Mouse (Mus musculus) kidney, embryonic 14.5 days (tissue): Measurements from ENCODE around the gene P4htm. TPM values are rescaled to one million over a fixed set of nuclear protein-coding genes. Genes with fewer than 3 reads are reported as not detected.
A peak's percentile ranks its signal among the peaks of the same experiment; 100 is the strongest.

Experiments
- ATAC-seq: fragments of 200-750 bp; cut with Nextera tagmentation; 2 replicates; pipeline ENCODE4 v1.8.0; 2017; ENCODE audit warnings: moderate number of reproducible peaks, mild to moderate bottlenecking, moderate TSS enrichment, moderate library complexity; ENCODE audit not compliant: low FRiP score, low TSS enrichment
- H3K27ac ChIP-seq: fragments of 300-500 bp; sonication (generic); 2 replicates; pipeline ENCODE4 v1.5.1; 2014; ENCODE audit warnings: low read depth, mild to moderate bottlenecking, low read length, moderate library complexity, mixed read lengths
- H3K27me3 ChIP-seq: fragments of 300-500 bp; sonication (generic); 2 replicates; pipeline ENCODE4 v1.6.1; 2014; ENCODE audit warnings: mild to moderate bottlenecking, low read length; ENCODE audit not compliant: control insufficient read depth, insufficient read depth
- H3K36me3 ChIP-seq: fragments of 300-500 bp; sonication (generic); 2 replicates; pipeline ENCODE4 v1.6.1; 2014; ENCODE audit warnings: low read length, mixed read lengths; ENCODE audit not compliant: control insufficient read depth, insufficient read depth
- H3K4me1 ChIP-seq: fragments of 300-500 bp; sonication (generic); 2 replicates; pipeline ENCODE4 v1.6.1; 2014; ENCODE audit warnings: low read length, mixed read lengths; ENCODE audit not compliant: control insufficient read depth, insufficient read depth
- H3K4me2 ChIP-seq: fragments of 300-500 bp; sonication (generic); replicated peaks from 2 replicates; pipeline ENCODE4 v1.6.1; 2014; ENCODE audit warnings: low read depth, mild to moderate bottlenecking, low read length
- H3K4me3 ChIP-seq: fragments of 300-500 bp; sonication (generic); 2 replicates; pipeline ENCODE4 v1.5.1; 2014; ENCODE audit warnings: mild to moderate bottlenecking, low read length
- H3K9ac ChIP-seq: fragments of 300-500 bp; sonication (generic); 2 replicates; pipeline ENCODE4 v1.6.1; 2014; ENCODE audit warnings: low read depth, mild to moderate bottlenecking, low read length, moderate library complexity
- H3K9me3 ChIP-seq: fragments of 300-500 bp; sonication (generic); 2 replicates; pipeline ENCODE4 v1.6.1; 2016; ENCODE audit warnings: low read length; ENCODE audit not compliant: control insufficient read depth
- WGBS: fragments of 180-500 bp; shearing (Covaris S2); extraction: QIAGEN DNeasy Blood & Tissue Kit; methylation state at CpG from one replicate; pipeline ENCODE4 v1.1.7; 2014; 5-methylcytosine and 5-hydroxymethylcytosine counted together
- polyA plus RNA-seq: library from polyadenylated mRNA; unstranded; fragments of >200 nt; fragmentation: Nextera tagmentation; extraction: Ambion mirVana; gene quantifications from 2 replicates; pipeline ENCODE4 v1.2.1, GENCODE M21; 2014

The P4htm gene
- polyA plus RNA-seq, 1 experiment from 2014 or later, result 7.5 TPM

DNA sequence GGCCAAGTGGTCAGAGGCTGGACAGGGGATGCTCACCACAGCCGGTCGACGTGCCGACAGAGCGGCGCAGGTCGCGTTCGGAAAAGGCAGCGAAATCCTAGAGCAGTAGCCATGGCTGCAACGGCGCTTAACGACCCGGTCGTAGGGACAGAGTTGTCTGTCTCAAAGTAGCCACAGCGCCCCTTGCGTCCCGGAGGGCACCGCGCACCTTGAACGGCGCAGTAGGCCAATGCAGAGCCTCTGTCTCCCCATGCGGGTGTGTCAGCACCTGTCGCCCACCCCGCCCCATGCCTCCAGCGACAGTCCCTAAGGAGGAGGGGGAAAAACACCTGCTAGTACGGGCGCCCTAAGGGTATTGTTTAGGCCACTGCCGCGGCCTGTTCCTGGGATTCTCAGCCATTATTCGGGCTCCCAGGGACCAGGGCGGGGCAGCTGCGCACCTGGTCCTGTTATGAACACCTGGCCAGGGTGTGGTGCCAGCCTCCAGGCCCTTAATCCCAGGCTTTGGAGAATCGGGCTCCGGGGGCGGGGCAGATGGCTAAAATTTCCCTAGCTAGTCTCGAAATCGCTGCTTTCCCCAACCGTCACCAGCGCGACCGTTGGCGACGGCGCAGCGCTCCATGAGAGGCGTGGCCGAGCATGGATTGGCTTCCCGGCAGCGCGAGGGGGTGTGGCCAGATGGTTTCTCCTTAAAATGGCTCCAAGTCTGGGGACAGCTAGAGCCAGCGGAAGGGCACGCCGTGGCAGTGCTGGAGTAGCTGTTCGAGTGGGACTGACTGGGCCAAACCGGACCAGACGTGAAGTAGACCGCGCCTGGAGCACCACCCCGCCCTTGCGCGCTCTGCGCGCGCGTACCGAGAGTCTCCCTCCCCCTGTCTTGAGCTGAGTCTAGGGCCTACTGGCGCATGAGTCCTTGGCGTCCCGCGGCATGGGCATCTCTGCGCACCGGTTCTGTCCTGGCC, 30.4 kb downstream of the P4htm start, which contains the start of gene Ndufaf3:
TSS of gene Ndufaf3 (minus strand) at position 620 of the 962 bp plus-strand sequence.
- peaks cover 50% of the 10 kb centered on the region for H3K36me3 ChIP-seq
- peaks cover 21% of the 10 kb centered on the region for H3K4me1 ChIP-seq
- under 1% methylated on average over 73 of the region's 73 CpGs for WGBS
- no peaks in the 10 kb centered on the region for H3K27me3 ChIP-seq
- H3K4me3 ChIP-seq, result peak within 1 kb of the TSS; percentile 81
- no peaks in the 10 kb centered on the region for H3K9me3 ChIP-seq
- peak within 1 kb of the TSS; percentile 100 for H3K4me2 ChIP-seq
- peak within 1 kb of the TSS; percentile 78 for H3K9ac ChIP-seq
- peak within 1 kb of the TSS; percentile 95 for H3K27ac ChIP-seq
- ATAC-seq, result peak; percentile 83

GRCm38 (mm10) chr9:108565881-108566814, 31.3 kb downstream of the P4htm start:
- peaks cover 28% of the 10 kb centered on the region for H3K4me1 ChIP-seq
- peak overlapping the region; percentile 100 for H3K4me2 ChIP-seq
- no peak for ATAC-seq
- peak overlapping the region; percentile 81 for H3K4me3 ChIP-seq
- H3K27ac ChIP-seq, result peak overlapping the region; percentile 95
- peaks cover 50% of the 10 kb centered on the region for H3K36me3 ChIP-seq
- peak overlapping the region; percentile 78 for H3K9ac ChIP-seq
- 12% methylated on average over 35 of the region's 35 CpGs for WGBS
- no peaks in the 10 kb centered on the region for H3K27me3 ChIP-seq
- H3K9me3 ChIP-seq, result no peaks in the 10 kb centered on the region

DNA sequence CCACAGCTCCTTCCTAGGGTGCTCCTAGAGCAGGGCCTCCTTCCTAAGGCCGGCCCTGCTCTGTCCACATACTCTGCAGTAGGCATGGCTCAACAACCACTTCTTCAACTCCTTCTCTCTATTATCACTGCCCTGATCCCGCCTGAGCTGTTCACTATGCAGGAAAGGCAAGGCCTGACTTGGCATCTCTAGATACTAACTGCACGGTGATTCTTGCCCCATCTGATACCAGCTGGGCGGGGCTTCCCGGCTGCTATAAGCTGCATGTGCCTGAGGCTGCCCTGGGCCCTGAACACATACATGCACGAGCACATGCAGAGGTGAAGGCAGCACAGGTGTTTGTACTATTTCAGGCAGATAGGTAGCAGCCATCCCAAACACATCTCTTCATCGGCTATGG, 33.3 kb downstream of the P4htm start:
- Histone ChIP-seq H3K4me2 (no peak overlapping the region), H3K36me3 (peaks cover 50% of the 10 kb centered on the region), H3K9ac (no peak overlapping the region), H3K27ac (no peak overlapping the region), H3K4me1 (peaks cover 23% of the 10 kb centered on the region), H3K27me3 (no peaks in the 10 kb centered on the region), H3K4me3 (no peak overlapping the region), H3K9me3 (no peaks in the 10 kb centered on the region)
- WGBS, result 89% methylated on average over 7 of the region's 7 CpGs
- ATAC-seq, result no peak

DNA sequence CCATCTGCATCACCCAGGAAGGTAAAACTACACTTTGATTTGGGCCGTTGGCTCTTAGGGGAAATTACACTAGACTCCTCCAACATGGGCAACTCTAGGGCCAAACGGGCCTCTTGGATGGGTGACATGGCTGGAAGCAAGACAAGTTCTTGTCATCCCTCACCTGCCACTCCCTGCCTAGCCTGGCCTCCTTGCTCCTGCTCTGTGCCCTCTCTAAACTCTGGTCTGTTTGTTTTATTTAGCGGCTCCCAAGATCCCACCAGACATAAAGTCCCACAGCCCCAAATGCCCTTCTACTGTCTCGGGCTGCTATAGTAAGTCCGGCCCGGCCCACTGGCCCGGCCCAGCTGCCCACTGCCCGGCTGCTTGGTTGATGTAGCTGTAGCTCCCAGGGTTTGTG, 33.8 kb downstream of the P4htm start:
- H3K4me2 ChIP-seq, result no peak overlapping the region
- no peaks in the 10 kb centered on the region for H3K27me3 ChIP-seq
- H3K9ac ChIP-seq, result no peak overlapping the region
- 88% methylated on average over 8 of the region's 8 CpGs for WGBS
- H3K27ac ChIP-seq, result no peak overlapping the region
- no peak for ATAC-seq
- peaks cover 55% of the 10 kb centered on the region for H3K36me3 ChIP-seq
- H3K4me3 ChIP-seq, result no peak overlapping the region
- no peaks in the 10 kb centered on the region for H3K9me3 ChIP-seq
- H3K4me1 ChIP-seq, result peaks cover 21% of the 10 kb centered on the region

DNA sequence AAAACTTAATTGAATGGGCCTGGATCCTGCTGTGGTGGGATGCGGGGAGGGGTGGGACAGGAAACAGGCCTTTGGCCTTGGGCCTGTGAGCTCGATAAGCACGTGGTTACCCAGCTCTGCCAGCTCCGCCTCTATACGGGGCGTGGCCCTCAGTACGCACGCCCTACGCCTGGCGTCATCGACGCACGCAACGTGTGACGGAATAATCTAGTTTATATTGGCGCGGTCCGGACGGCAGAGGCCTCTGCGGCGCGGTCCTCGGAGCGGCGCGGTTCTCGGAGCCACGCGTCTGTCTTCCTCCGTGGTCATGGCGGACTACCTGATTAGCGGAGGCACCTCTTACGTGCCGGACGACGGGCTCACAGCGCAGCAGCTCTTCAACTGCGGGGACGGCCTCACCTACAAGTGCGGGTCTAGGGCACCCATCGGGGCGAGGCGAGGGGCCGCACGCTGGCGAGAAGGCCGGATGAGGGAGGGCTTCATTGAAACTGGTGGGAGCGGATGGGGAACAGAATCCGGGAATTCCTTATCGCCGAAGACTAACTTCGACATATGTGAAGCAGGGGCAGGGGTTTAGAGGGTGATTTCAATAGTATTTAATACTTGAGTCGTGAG, 37.1 kb downstream of the P4htm start, which contains the start of gene Impdh2:
TSS of gene Impdh2 (plus strand) at position 60 of the 615 bp plus-strand sequence.
- ATAC-seq, result peak; percentile 98
- Histone ChIP-seq H3K9ac (peak within 1 kb of the TSS; percentile 76), H3K4me3 (peak within 1 kb of the TSS; percentile 67), H3K9me3 (no peaks in the 10 kb centered on the region), H3K27ac (peak within 1 kb of the TSS; percentile 67), H3K4me2 (peak within 1 kb of the TSS; percentile 84), H3K27me3 (no peaks in the 10 kb centered on the region), H3K36me3 (peaks cover 76% of the 10 kb centered on the region), H3K4me1 (peaks cover 7% of the 10 kb centered on the region; the same call in 1 of the 2 replicates)
- under 1% methylated on average over 47 of the region's 53 CpGs for WGBS

- ATAC-seq, result no peak
- H3K4me2 ChIP-seq, result no peak overlapping the region
- H3K27ac ChIP-seq, result no peak overlapping the region
- no peaks in the 10 kb centered on the region for H3K27me3 ChIP-seq
- H3K36me3 ChIP-seq, result peaks cover 76% of the 10 kb centered on the region
- no peaks in the 10 kb centered on the region for H3K9me3 ChIP-seq
- peaks cover 7% of the 10 kb centered on the region; the same call in 1 of the 2 replicates for H3K4me1 ChIP-seq
- H3K4me3 ChIP-seq, result no peak overlapping the region
- no peak overlapping the region for H3K9ac ChIP-seq
- 87% methylated on average over 4 of the region's 4 CpGs for WGBS
These were observed 38.3 kb downstream of the P4htm start for GRCm38 (mm10) chr9:108559169-108559568.

DNA sequence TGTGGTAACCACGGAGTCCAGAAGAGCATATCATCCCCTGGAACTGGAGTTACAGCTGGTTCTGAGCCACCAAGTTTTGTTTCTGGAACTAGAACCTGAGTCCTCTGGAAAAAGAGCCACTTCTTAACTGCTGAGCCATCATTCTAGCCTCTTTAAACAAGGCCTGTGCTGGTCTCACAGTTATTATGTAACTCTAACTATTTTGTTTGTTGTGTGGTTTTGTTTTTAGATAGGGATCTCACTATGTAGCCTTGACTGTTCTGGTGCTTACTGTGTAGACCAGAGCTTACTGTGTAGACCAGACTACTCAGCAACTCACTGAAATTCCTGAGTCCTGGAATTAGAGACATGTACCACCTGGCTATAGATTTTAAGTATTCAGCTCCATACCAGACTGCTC, 50.6 kb downstream of the P4htm start:
- Histone ChIP-seq H3K27me3 (no peaks in the 10 kb centered on the region), H3K9ac (no peak overlapping the region), H3K27ac (no peak overlapping the region), H3K4me1 (no peaks in the 10 kb centered on the region), H3K9me3 (no peaks in the 10 kb centered on the region), H3K4me3 (no peak overlapping the region), H3K36me3 (peaks cover 83% of the 10 kb centered on the region), H3K4me2 (no peak overlapping the region)
- ATAC-seq, result no peak
- WGBS, result 90% methylated on average over 1 of the region's 1 CpGs

GRCm38 (mm10) chr9:108545986-108546385, 51.5 kb downstream of the P4htm start:
- Histone ChIP-seq H3K9me3 (no peaks in the 10 kb centered on the region), H3K36me3 (peaks cover 88% of the 10 kb centered on the region), H3K4me1 (no peaks in the 10 kb centered on the region), H3K27me3 (no peaks in the 10 kb centered on the region), H3K27ac (no peak overlapping the region), H3K4me3 (no peak overlapping the region), H3K9ac (no peak overlapping the region), H3K4me2 (no peak overlapping the region)
- no peak for ATAC-seq
- 94% methylated on average over 3 of the region's 3 CpGs for WGBS
